ENCODE assay signal across 8 mouse cellular contexts in the genomic region with DNA sequence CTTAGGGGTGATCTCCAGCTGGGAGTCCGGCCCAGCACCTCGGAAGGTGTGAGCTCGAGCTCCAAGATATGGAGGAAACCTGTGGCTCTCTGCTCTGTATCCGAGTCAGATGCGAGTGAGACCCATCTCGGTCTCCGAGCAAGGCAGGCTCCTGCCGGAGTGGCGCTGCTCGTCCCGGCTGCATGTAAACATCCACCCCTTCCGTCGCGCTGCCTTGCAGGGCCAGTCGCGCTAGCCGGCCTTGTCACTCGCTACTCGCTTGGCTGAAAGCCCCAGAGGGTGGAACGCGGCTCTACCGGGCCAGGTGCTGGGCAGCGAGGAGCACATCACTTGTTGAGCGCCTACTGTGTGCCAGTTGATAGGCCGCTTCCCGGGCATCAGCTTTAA. TPM values are rescaled to one million over a fixed set of nuclear protein-coding genes. Genes with fewer than 3 reads are reported as not detected.
DNase-seq lines count a peak whose midpoint lies in the region; ATAC-seq and TF ChIP-seq lines count a peak whose summit lies in the region.

No protein-coding gene starts in this region.

- H3K27ac ChIP-seq in embryonic fibroblast, embryonic 13.5 days (ENCODE audit: insufficient read depth, low read length) = peak overlapping the region; percentile 9; the same call in 1 of the 2 replicates
- H3K27ac ChIP-seq in heart, embryonic 14.5 days (replicated peaks in 1 of 2; ENCODE audit: control insufficient read depth in 1 of 2, insufficient read depth in 1 of 2, low read depth in 2 of 2, low read length in 2 of 2) = peak overlapping the region; percentile 53 to 85
- H3K27ac ChIP-seq in liver, embryonic 15.5 days (replicated peaks) = peak overlapping the region; percentile 75
- peak overlapping the region; percentile 84 for H3K27ac ChIP-seq in neural tube, embryonic 11.5 days (ENCODE audit: low read depth, low read length)
- peak overlapping the region; percentile 95 for H3K27ac ChIP-seq in stomach, embryonic 15.5 days

- H3K4me3 ChIP-seq in embryonic fibroblast, embryonic 13.5 days (ENCODE audit: insufficient read depth, low read length) = peak overlapping the region; percentile 79
- peak overlapping the region; percentile 79 to 94 for H3K4me3 ChIP-seq in heart, embryonic 14.5 days (ENCODE audit: control insufficient read depth in 1 of 2, insufficient read depth in 1 of 2, low read depth in 1 of 2, low read length in 2 of 2)
- H3K4me3 ChIP-seq in liver, embryonic 15.5 days (replicated peaks) = peak overlapping the region; percentile 62
- peak overlapping the region; percentile 94 for H3K4me3 ChIP-seq in neural tube, embryonic 11.5 days (ENCODE audit: low read depth, low read length)
- peak overlapping the region; percentile 80 for H3K4me3 ChIP-seq in stomach, embryonic 15.5 days (replicated peaks)

- peak overlapping the region; percentile 78 for H3K4me2 ChIP-seq in heart, embryonic 14.5 days (ENCODE audit: low read length)
- H3K4me2 ChIP-seq in liver, embryonic 15.5 days = peak overlapping the region; percentile 60
- H3K4me2 ChIP-seq in neural tube, embryonic 11.5 days (ENCODE audit: low read depth) = peak overlapping the region; percentile 67
- H3K4me2 ChIP-seq in stomach, embryonic 15.5 days = peak overlapping the region; percentile 56

- H3K4me1 ChIP-seq in embryonic fibroblast, embryonic 13.5 days (ENCODE audit: control insufficient read depth, insufficient read depth, low read length) = peaks cover 5% of the 10 kb centered on the region; the same call in 1 of the 2 replicates
- peaks cover 2 to 11% of the 10 kb centered on the region in 2 experiments; a peak in 2 of 4 replicates for H3K4me1 ChIP-seq in heart, embryonic 14.5 days (ENCODE audit: control insufficient read depth in 2 of 2, insufficient read depth in 2 of 2, low read length in 2 of 2)
- H3K4me1 ChIP-seq in liver, embryonic 15.5 days (replicated peaks) = 0 out of 2 replicates have a peak, but pooled peaks cover 4% of the 10 kb centered on the region
- peaks cover 11% of the 10 kb centered on the region for H3K4me1 ChIP-seq in neural tube, embryonic 11.5 days (ENCODE audit: control insufficient read depth, insufficient read depth, low read length)
- 0 out of 2 replicates have a peak, but pooled peaks cover 2% of the 10 kb centered on the region for H3K4me1 ChIP-seq in stomach, embryonic 15.5 days

- peaks cover 7% of the 10 kb centered on the region; the same call in 1 of the 2 replicates for H3K36me3 ChIP-seq in heart, embryonic 14.5 days (ENCODE audit: control insufficient read depth, insufficient read depth, low read length)
- H3K36me3 ChIP-seq in liver, embryonic 15.5 days (replicated peaks) = no peaks in the 10 kb centered on the region
- H3K36me3 ChIP-seq in neural tube, embryonic 11.5 days (ENCODE audit: control insufficient read depth, insufficient read depth, low read length) = peaks cover 2% of the 10 kb centered on the region; the same call in 1 of the 2 replicates
- H3K36me3 ChIP-seq in stomach, embryonic 15.5 days = 0 out of 2 replicates have a peak, but pooled peaks cover 3% of the 10 kb centered on the region

- under 1% methylated on average over 26 of the region's 26 CpGs for WGBS in heart, embryonic 14.5 days
- 0% methylated on average over 26 of the region's 26 CpGs for WGBS in liver, embryonic 15.5 days (ENCODE audit: insufficient replicate concordance)
- 0% methylated on average over 26 of the region's 26 CpGs for WGBS in neural tube, embryonic 11.5 days
- under 1% methylated on average over 26 of the region's 26 CpGs for WGBS in stomach, embryonic 15.5 days

- H3K9ac ChIP-seq in heart, embryonic 14.5 days (ENCODE audit: low read length) = peak overlapping the region; percentile 92
- H3K9ac ChIP-seq in liver, embryonic 15.5 days = peak overlapping the region; percentile 49
- peak overlapping the region; percentile 87 for H3K9ac ChIP-seq in neural tube, embryonic 11.5 days (ENCODE audit: low read length)
- peak overlapping the region; percentile 87 for H3K9ac ChIP-seq in stomach, embryonic 15.5 days

- ATAC-seq in heart, embryonic 14.5 days (ENCODE audit: insufficient number of reproducible peaks, insufficient read depth, low FRiP score, low read depth) = peak; percentile 32; the same call in 1 of the 2 replicates
- peak; percentile 46; the same call in 1 of the 2 replicates for ATAC-seq in liver, embryonic 15.5 days (ENCODE audit: insufficient read depth)
- peak; percentile 77 for ATAC-seq in neural tube, embryonic 11.5 days (ENCODE audit: insufficient read depth, low FRiP score, low TSS enrichment)
- ATAC-seq in stomach, embryonic 15.5 days (ENCODE audit: insufficient read depth, low FRiP score, low read depth) = peak; percentile 76

- peak; percentile 24; the same call in 1 of the 2 replicates for TF ChIP-seq CTCF in embryonic fibroblast, embryonic 13.5 days (IDR thresholded peaks at IDR 0.05; ENCODE audit: borderline replicate concordance, insufficient read depth, low read length)

- no peaks in the 10 kb centered on the region; the same call in 1 of the 2 replicates for H3K27me3 ChIP-seq in heart, embryonic 14.5 days (ENCODE audit: control insufficient read depth, insufficient read depth, low read length)
- H3K27me3 ChIP-seq in liver, embryonic 15.5 days = peaks cover 37% of the 10 kb centered on the region
- H3K27me3 ChIP-seq in neural tube, embryonic 11.5 days (ENCODE audit: control insufficient read depth, insufficient read depth, low read length) = no peaks in the 10 kb centered on the region
- no peaks in the 10 kb centered on the region for H3K27me3 ChIP-seq in stomach, embryonic 15.5 days (replicated peaks)

- peak; percentile 52 for TF ChIP-seq POLR2A in embryonic fibroblast, embryonic 13.5 days (IDR thresholded peaks at IDR 0.05; ENCODE audit: low read depth, low read length)

- peak; percentile 87 for DNase-seq in 3134 (ENCODE audit: extremely low read depth, insufficient read length, low spot score)
- peak; percentile 37 to 56 for DNase-seq in adrenal gland, postnatal 4 days (ENCODE audit: low spot score in 2 of 2)
- DNase-seq in kidney, postnatal 10 days = peak; percentile 89
- DNase-seq in neural tube, embryonic 11.5 days (ENCODE audit: low spot score) = peak; percentile 82

- H3K9me3 ChIP-seq in heart, embryonic 14.5 days (ENCODE audit: control insufficient read depth, low read length) = no peaks in the 10 kb centered on the region
- no peaks in the 10 kb centered on the region for H3K9me3 ChIP-seq in liver, embryonic 15.5 days (replicated peaks)
- H3K9me3 ChIP-seq in neural tube, embryonic 11.5 days (ENCODE audit: control insufficient read depth, low read length) = no peaks in the 10 kb centered on the region
- H3K9me3 ChIP-seq in stomach, embryonic 15.5 days = no peaks in the 10 kb centered on the region

RNA-seq across cellular contexts. Expression of gene Plpp3, which starts 1.0 kb away (rescaled TPM):
- 100 to 1,000 TPM; 231 to 252 TPM for total RNA-seq in adrenal gland, postnatal 4 days (2021)
- 35.6 and 44.4 TPM in 2 replicates for polyA plus RNA-seq in embryonic fibroblast, embryonic 13.5 days (2011; ENCODE audit: insufficient read length, low read depth, missing spikeins)
- 32.0 and 32.8 TPM in 2 replicates for polyA plus RNA-seq in heart, embryonic 14.5 days (2014; fragmentation: Nextera tagmentation; extraction: Ambion mirVana)
- 14.2 and 17.2 TPM in 2 replicates for polyA plus RNA-seq in liver, embryonic 15.5 days (2015; fragmentation: Nextera tagmentation; extraction: Ambion mirVana)
- 48.3 and 48.9 TPM in 2 replicates for polyA plus RNA-seq in neural tube, embryonic 11.5 days (2014; fragmentation: Nextera tagmentation; extraction: Ambion mirVana)
- polyA plus RNA-seq in stomach, embryonic 15.5 days (2015; fragmentation: Nextera tagmentation; extraction: Ambion mirVana) = 61.7 and 62.9 TPM in 2 replicates

RNA-seq across cellular contexts. Expression of gene Prkaa2, which starts 48.5 kb away (rescaled TPM):
- 1 to 10 TPM; 5.9 to 7.7 TPM for total RNA-seq in adrenal gland, postnatal 4 days (2021)
- 1.2 and 1.3 TPM in 2 replicates for polyA plus RNA-seq in embryonic fibroblast, embryonic 13.5 days (2011; ENCODE audit: insufficient read length, low read depth, missing spikeins)
- 63.0 and 67.7 TPM in 2 replicates for polyA plus RNA-seq in heart, embryonic 14.5 days (2014; fragmentation: Nextera tagmentation; extraction: Ambion mirVana)
- 0.50 and 0.52 TPM in 2 replicates for polyA plus RNA-seq in liver, embryonic 15.5 days (2015; fragmentation: Nextera tagmentation; extraction: Ambion mirVana)
- polyA plus RNA-seq in neural tube, embryonic 11.5 days (2014; fragmentation: Nextera tagmentation; extraction: Ambion mirVana) = 5.0 and 5.7 TPM in 2 replicates
- polyA plus RNA-seq in stomach, embryonic 15.5 days (2015; fragmentation: Nextera tagmentation; extraction: Ambion mirVana) = 2.2 and 2.5 TPM in 2 replicates

Comparison
In these comparisons a context has a peak if more than half of its experiments do, and no peak if none do; other contexts are left out.
1. Peak in every context shown above with its lines: DNase-seq, ATAC-seq, H3K4me3 ChIP-seq and H3K27ac ChIP-seq.
2. H3K27ac ChIP-seq: peak in every context shown above with its lines; median percentile 95 in stomach, embryonic 15.5 days; 84 in neural tube, embryonic 11.5 days; 75 in liver, embryonic 15.5 days; 69 in heart, embryonic 14.5 days; 9 in embryonic fibroblast, embryonic 13.5 days.